Mouse (Mus musculus): Measurements from ENCODE around the gene Arhgap6.

Arhgap6 gene

DNA sequence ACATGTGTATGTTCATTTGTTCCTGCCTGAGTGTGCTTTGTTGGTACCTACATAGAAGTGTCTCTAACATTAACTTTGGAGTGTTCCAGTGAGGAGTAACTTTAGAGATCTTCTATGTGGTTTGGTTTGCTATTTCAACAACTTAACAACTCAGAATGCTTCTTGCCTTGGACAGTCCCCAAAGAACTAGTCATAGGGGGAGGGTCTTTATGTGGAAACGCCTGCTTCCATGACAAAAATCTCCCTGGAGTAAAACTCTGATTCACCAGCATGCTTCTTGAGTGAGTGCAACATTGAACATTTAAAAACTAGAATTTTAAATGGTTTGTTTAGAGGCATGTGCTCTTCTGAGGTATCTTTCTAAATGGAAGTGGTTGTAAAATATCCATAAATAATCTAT lies 212.2 kb downstream of the Arhgap6 start:
- no peak for DNase-seq

DNA sequence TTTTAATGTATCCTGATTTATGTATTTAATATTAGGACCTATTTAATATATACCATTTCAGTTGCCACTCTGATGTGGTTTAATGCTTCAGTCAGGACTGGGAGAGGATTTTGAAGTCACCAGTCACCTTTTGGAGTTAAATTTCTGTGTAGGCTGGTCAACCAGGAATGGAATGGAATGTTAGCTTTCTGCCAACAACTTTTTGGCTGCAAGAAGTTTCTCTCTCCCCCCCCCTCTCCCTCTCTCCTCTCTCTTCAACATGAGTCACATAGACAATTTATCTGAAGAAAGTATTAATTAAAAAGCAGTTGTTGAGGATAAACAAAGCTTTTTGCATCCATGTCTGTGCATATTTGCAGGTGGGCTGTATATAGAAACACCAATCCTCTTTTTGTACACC lies 217.8 kb downstream of the Arhgap6 start:
- no peak for DNase-seq

DNA sequence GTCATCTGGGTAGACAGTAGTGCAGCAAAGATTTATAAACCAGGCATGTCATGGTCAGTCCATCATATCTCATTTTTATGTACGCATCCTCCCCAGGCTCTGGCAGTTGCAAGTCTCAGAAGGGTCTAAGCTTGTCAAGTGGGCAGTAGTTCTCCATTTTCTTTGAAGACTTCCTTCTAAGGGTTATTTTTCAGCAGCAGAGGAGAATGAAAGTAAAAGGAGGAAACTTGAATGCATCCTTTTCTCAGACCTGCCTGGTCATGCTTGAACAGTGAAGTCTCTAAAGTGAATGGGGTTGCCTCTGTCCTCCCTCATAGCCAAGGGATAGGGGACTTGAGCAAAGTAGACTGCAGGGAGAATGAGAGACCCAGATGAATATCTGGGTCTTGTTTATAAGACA lies 239.5 kb downstream of the Arhgap6 start:
- no peak for DNase-seq

DNA sequence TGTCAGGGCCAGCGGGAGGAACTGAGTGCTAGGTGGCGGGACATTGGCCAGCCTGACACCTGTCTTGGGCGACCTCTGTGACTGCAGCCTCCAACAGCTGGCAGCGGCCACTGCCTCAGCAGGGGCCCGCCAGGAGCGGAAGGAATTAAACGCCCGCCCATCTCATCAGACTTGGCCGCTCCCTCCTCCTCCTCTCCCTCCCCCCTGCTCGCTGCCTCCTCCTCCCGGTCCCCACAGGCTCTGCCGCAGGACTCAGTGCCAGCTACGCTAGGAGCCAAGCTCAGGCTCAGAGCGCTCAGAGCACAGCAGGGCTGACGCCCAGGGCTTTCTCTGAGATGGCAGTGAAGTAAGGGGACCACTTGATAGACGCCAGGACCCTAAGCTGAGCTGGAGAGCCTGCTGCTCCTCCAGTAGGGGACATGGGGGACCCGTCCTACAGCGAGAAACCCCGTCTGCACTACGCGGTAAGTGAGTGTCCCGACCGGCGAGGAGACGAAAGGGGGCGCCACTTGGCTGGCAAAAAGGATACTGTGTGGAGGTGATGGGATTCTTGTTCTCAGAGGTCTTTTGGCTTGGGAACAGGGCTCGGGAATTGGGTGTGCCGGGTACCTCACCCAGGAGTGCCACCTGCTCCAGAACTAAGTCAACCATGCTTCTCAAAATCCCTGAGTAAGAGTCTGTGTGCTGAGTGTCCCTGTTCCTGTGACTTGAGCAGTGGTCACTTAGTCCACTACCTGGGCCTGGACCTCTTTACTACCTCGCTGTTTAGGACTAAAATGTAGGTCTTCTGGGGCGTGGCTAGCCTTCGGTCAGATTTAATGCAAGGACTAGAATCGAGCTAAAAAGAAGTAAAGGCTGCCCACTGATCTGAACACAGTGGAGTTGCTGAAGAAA lies 241.8 kb downstream of the Arhgap6 start:
- peak; percentile 99 for DNase-seq

DNA sequence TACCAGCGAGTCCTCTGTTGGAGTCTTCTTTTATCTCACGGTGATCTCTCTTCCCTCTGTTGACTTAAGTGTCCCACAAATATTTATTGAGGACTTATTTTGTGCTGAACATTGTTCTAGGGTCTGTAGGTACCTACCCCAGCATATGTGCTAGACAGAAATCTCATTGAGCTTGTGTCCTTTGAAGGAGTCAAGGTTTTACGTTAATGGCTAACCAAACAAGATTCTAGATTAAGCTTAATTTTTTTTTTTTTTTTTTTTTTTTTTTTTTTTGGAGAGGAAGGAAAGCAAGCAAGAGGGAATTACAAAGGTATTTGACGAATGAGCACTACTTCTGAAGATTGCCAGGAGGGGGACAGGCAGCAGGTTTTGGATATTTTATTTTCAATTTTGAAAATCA lies 242.5 kb downstream of the Arhgap6 start:
- DNase-seq, result no peak

DNA sequence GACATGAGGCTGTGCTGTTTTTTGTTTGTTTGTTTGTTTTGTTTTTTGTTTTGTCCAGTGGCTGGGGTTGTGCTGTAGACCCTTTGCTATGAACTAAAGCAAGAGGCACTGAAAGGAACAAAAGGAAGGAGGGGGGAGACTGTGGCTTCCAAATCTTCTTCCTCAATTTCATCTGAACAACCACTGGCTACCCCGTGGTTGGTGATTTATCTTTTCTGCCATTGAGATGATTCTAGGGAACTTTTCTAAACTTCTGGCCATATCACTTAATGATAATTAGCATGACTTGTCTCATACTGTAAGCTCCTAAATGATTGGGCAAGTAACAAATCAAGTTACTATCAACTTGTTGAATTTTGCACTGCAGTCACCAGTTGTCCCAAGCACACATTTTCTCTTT lies 249.0 kb downstream of the Arhgap6 start:
- DNase-seq, result no peak

DNA sequence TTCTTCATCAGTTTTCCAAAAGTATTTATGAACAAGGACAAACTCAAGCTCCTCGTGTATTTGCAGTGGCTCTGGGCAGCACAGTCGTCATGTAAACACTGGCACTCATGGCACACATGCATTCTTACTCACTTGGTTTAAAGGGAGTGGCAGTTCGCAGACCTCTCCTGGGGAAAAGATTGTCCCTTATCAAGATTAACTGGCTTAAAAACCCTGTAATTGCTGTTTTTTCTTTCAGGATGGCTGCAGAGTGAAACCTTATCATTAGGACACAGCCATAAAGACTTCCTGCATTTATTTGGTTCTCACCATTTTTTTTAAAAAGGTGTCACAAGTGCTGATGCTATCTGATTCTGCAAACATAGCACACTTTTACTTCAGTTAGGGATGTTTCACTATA lies 252.7 kb downstream of the Arhgap6 start:
- DNase-seq, result no peak

DNA sequence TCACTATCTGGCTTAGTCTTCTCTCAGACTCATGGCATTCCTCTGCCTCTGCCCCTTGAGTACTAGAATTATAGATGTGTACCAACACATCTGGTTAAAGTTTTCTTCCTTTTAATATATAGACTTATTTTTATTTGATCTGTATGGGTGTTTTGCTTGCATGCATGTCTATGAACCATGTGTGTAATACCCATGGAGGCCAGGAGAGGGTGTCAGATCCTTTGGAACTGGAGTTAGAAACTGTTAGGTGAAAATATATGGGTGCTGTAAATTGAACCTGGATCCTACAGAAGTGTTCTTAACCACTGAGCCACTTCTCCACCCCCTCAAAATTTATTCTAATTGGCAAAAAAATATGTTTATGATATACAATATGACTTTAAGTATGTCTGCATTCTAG lies 254.7 kb downstream of the Arhgap6 start:
- no peak for DNase-seq

DNA sequence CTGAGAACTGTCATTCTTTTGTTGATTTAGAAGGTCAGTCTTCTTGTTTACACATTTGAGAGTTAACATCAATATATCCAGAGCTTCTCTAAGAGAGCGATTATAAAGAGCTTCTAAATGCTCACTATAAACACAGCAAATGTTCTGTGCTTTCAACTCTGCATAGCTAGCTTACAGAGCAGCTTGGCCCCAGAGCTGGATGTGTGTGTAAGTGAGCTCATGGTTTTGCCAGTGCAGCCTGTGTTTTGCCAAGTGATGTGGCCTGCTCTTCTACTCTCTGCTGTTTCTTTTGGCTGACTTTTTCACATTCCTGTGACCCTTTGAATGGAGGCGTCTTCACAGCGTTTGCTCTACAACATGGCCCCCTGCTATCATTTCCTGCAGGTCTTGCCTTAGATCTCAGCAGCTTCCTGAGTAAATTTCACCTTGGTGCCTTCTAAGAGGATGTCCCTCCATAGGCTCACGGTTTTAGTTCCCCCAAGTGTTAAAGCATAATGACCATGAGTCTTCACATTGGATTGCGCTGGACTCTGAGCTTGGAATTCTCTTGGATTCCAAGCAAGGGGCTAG lies 259.1 kb downstream of the Arhgap6 start:
- peak; percentile 91 for DNase-seq

DNA sequence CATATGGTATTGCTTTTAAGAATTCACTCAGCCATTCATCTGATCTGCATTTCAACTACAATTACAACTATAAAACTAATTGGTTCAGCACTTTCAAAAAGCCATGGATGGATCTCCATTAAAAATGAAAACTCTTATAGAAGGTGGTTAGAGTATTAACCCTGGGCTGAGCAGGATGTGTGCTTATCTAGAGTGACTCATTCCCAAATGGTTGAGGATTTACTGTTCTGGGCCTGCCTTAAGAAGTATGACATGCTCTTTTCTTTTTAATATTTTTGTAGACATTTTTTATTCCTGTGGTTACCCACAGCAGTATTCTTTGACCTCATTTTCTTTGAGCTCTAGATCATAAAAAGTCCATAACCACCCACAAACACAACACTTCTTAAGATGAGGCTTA lies 267.7 kb downstream of the Arhgap6 start:
- no peak for DNase-seq

DNA sequence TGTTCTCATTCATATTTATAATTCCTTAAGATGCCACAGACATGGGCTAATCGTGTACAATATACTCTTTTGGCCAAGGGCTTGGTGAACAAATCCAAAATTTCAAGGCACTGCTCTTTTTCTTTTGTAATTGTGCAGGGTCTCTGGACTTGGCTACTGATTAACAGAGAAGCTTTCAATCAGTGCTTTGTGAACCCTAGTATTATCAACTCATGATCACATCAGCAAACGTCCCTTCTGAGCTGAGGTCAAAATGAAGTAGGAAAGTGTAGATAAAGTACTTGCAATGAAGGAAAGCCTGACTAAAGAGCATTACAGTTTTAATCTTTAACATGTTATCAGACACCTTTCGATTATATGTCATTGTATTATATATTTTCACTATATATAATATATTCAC lies 270.4 kb downstream of the Arhgap6 start:
- DNase-seq, result no peak

DNA sequence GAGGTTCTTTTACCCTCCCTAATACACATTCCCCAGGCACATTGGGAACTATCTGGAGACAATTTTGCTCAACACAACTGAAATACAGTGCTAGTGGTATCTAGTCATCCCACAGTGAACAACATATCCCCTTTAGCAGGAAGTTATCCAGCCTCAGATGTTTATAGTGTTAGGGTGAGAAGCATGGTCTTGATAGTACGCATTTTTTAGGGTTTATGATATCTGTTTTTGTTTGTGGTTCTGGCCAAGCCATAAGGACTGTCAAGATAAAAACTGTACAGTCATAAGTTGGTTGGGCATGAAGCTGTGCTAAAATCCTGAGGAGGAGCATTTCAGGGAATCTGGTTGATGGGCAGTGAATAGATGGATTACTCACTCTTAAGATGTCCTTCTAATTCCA lies 271.0 kb downstream of the Arhgap6 start:
- no peak for DNase-seq

DNA sequence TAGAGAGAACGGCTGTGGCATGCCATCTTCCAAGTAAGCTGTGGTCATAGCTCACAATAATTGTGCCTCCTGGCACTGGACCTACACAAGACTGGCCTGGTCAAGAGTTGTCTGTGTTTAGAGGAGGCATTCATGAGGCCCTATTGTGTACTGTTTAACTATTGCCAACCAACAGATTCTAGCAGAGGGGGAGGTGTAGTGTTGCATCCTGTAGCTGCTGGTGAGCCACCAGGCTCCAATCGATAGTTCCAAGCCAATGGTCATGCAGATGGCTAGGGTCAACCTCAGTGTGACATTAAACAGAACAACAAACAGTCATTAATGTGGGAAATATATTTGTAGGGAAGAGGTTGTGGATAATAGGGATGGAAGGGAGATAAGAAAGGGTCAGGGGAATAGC lies 280.1 kb downstream of the Arhgap6 start:
- DNase-seq, result no peak

DNA sequence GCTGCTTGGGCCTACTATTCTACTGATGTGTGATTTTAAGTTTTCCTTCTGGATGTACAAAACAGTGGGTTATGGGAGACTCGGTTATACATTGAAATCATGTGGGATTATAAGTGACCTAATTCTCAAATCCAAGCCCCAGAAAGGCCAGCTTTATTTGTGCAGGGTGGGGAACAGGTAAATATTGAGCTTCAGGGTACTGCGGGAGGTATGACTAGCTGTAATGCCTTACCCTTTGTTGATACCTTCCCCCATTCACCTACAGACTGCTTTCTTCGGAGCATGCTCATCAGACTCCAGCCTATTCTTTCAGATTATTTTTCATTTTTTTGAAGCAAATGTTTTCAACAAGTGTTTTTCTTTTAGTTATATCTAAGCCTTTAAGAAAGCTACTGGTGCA lies 286.7 kb downstream of the Arhgap6 start:
- DNase-seq, result no peak

DNA sequence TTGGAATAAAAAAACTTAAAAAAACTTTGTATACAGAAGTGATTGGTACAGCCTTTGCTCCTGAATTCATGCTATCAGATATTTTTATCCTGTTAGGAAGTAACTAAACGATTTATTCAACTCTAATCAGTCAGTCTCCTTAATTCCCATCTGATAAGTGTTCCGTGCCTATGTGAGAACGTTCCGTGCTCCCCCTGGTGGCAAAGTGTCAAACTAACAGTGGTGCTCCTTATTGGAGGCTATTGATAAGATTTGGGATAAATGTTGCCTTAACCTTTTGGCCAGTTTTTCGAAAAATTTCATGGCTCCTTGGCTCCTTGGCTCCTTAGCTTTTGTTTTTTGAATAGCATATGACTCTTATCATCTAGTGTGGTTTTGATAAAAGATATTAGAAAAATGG lies 291.0 kb downstream of the Arhgap6 start:
- DNase-seq, result no peak

DNA sequence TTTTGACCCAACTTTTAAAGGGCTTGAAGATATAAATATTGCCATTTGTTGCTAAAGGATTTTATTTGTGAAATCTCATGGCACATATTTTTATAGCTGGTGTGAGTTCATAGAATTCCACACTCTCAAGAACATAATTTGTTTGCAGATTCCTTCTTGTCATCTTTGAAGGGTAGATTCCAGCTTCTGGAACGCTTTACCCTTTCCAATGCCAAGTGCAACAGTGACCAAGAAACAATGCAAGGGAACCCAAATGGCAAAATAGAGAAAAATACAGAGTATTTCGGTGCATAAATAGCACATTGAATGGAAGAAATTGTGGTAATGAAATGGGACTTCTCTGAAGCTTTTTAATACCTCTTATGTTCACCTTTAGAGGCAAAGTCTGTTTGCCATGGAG lies 294.3 kb downstream of the Arhgap6 start:
- DNase-seq, result no peak

DNA sequence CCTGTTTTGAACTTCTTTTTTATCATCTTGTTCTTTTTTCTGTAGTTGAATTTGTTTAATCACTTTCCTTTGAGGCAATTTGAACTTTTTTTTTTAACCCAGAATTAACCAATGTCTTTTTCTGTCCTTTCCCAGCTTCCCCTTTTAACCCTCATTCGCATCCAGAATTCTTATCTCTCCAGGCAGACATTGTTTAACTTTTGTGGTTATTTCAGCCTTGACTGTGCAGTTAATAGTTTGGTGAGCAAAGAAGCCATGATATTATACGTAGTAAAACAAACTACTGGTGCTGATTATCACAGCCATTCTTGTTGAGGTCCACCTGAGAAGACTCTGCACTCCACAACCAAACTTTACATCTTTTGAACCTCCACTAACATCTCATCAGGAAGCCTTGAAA lies 299.7 kb downstream of the Arhgap6 start:
- no peak for DNase-seq

DNA sequence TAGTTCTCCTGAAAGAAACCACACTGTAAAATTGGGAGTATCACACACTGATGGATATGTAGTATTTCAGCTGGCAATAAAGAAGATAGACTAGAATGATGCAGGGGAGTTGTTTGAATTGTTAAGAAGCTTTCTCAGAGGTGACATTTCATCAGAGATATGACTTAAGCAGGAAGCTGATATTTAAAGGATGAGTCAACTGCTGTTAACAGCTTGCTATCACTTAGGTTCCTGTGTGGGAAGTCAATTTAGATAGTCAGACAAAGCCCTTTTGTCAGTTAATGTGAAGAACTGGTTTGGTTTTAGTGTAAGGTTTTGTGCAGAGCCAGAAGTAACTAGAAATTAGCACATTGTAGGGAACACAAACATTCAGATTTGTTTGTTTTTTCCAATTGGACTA lies 300.7 kb downstream of the Arhgap6 start:
- DNase-seq, result no peak

DNA sequence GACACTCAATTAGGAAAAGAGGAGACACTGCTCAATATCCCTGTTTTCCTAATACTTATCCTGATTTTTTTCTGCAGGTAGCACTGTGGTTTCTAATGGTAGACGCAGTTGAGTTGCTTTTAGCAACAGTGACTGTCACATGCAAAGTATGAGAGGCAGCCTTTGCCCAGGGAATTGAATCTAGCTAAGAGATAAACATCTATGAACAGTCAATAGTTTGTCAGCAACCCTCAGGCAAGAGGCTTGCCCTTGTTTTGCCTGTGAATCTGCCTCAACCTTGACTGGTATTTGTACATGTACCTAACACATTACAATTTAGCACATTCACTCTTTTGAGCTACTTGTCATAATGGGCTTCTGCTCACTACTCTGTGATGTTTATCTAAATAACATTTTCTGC lies 307.8 kb downstream of the Arhgap6 start:
- no peak for DNase-seq

DNA sequence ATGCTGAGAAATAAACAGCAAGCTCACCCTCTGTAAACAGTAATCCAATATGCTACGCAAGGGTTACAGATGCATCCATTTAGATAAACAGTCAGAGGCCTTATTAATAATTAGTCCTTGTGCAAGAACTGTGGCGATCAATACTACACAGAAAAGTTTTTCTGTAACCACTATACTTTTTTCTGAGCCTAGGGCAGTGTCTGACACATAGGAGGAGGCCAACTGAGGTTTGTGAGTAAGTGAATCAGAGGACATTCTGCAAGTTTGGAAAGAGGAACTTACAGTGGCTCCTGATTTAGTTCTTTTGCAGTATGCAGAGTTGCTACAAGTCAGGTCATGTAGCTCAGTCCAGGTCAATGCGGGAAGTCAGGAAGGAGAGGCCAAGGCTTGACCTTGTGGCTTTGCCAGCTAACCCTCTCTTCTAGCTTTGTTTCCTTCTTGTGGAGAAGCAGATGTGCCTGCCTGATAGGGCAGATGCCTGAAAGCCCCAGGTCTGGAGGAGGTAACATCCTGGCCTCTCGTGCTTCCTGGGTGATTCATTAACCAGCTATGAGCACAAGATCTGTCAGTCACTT lies 311.2 kb downstream of the Arhgap6 start:
- no peak for DNase-seq

DNA sequence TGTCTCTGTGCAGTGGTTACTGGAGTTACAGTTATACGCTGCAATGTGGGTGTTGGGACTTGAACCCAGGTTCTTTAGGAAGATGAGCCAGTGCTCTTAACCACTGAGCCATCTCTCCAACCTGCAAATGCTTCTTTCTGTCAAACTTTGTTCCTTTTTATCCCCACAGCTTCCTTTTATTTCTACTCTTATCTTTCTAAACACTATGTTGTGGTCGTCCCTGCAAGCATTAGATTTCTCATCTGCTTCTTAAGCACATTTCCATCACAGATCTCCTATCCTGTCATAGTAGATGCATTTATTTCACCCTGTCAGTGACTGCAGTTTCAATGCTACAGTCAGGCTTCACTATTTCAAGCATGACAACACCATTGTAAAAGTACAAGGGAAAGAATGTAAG lies 312.5 kb downstream of the Arhgap6 start:
- no peak for DNase-seq

DNA sequence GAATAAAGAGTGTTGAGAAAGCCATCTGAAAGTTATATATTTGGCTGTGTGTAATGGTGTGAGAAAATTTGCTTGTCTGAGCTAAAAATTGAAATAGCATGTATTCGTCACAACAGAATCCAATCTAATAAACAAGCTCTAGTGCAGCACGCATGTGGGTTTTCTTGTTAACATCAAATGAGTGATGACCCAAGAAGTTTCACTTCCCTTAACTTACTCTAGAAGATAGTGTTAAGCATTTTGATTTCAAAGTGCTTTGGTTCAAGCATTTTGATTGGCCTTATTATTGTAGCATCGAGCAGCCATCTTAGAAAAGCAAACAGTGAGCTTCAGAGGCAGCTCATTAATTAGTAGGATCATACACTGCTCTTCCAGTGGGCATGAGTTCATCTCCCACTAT lies 315.1 kb downstream of the Arhgap6 start:
- no peak for DNase-seq

DNA sequence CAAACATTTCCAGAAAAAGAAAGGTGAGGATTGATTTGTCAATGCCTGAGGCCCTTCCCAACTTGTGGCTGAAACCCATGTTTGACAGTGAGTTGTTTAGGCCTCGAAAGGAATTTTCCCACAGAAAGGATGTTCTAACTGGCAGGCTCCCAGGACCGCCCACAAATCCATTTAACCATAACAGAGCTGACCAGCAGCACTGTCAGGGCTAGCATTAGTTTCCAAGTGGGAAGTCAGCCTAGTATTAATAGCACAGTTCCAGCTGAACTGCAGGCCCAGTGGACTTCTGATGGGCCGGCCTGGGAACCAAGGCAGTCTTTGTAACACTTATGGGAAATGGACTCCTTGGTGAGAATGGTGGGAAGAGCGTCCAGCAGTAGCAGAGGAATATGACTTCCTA lies 317.8 kb downstream of the Arhgap6 start:
- DNase-seq, result peak; percentile 95

DNA sequence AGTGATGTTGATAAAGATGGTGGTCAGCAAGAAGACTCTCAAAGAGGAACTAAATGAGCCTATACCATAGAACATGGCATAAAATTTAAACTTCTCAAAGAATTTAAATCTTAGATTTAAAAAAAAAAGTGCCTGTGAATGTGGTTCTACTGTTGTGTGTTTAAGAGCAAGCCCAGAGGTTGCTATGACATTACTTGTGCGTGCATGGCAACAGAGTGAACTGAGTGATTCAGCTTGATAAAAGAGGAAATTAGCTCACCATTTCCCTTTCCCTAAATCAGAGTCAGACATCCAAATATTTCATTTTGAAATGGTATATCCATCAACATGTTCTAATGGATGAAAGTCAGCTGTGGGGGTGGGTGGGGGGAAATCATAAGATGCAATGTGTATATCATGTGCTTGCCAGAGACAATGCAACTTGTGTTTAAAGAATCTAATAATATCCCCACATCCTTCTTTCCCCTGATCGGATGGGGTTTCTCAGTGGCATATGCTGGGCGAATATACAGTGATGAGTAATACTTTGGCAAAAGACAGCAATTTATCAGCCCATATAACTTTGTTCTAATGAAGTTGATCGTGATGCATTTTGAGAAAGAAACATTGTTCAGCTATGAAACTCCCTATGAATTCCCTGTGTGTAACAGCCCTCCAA lies 328.3 kb downstream of the Arhgap6 start:
- peak; percentile 82 for DNase-seq
